Mouse (Mus musculus) cerebellum, adult 2 months (tissue): Measurements from ENCODE around the gene Fam163b.

Experiments used
- CTCF ChIP-seq: fragments of 200-500 bp; IDR thresholded peaks from 2 replicates; pipeline ENCODE4 v1.5.1; 2011; ENCODE audit warnings: low read depth, mild to moderate bottlenecking, control low read depth, low read length, moderate library complexity, borderline replicate concordance; ENCODE audit not compliant: insufficient read depth
- POLR2A ChIP-seq: fragments of 200-500 bp; IDR thresholded peaks from 2 replicates; pipeline ENCODE4 v1.6.1; 2011; ENCODE audit warnings: low read length, control low read depth, borderline replicate concordance; ENCODE audit not compliant: insufficient read depth

DNA sequence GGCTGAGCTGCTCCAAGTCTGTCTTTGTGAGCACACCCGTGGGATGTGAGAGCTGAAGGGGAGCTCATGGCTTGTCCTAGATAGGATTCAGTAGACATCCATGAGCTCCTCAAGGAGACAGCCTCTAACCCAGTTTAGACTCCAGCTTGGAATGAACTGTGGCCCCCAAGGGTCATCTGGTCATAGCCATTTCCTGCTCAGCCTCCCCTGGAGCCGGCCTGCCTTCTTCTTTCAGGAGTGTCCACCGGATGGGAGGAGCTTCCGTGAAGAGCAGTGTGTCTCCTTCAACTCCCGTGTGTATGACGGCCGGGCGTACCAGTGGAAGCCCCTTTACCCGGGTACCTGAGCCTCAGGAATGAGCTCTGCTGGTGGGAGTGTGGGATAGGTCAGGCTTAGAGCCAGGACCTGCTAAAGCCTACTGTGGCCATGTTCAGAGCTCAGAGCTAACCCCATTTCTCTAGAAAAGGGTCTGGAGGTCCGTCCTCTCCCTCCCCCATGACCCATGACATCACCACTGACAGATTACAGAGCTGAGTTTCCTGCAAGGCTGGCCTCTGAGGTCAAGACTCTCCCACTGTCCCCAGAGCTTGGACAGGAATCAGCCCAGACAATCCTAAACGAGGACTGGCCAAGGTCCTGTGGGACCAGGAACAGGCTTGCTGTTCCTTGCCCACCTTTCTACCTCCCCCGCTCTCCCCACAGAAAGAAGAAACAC lies 58.4 kb downstream of the Fam163b start:
- TF ChIP-seq CTCF (no peak), POLR2A (no peak)
